Mouse (Mus musculus) ES-E14 (cell line): ENCODE measurements around the gene Tmem248.

Experiments
- CHD2 ChIP-seq: IDR thresholded peaks from 2 replicates; pipeline ENCODE4 v1.6.1; 2014; ENCODE audit warnings: mild to moderate bottlenecking, low read depth, low read length, inconsistent platforms
- HCFC1 ChIP-seq: IDR thresholded peaks from 2 replicates; pipeline ENCODE4 v1.6.1; 2012; ENCODE audit warnings: low read length, inconsistent platforms, borderline replicate concordance; ENCODE audit not compliant: insufficient read depth
- MAFK ChIP-seq: IDR thresholded peaks from 2 replicates; pipeline ENCODE4 v1.6.1; 2014; ENCODE audit warnings: mild to moderate bottlenecking, low read depth, low read length, inconsistent platforms; ENCODE audit not compliant: insufficient read depth
- ZC3H11A ChIP-seq: IDR thresholded peaks from 2 replicates; pipeline ENCODE4 v1.6.1; 2012; ENCODE audit warnings: low read depth, mild to moderate bottlenecking, inconsistent platforms, low read length, borderline replicate concordance
- ZNF384 ChIP-seq: IDR thresholded peaks from 2 replicates; pipeline ENCODE4 v1.6.1; 2012; ENCODE audit warnings: low read depth, low read length, inconsistent platforms

- no peak for TF ChIP-seq ZC3H11A
- no peak for TF ChIP-seq CHD2
- no peak for TF ChIP-seq ZNF384
- no peak for TF ChIP-seq MAFK
- no peak for TF ChIP-seq HCFC1
Observed at GRCm38 (mm10) chr5:130288106-130288505, 71.2 kb downstream of the Tmem248 start.
